Mouse (Mus musculus): ENCODE measurements around the gene Nlgn2.

Gene Nlgn2

GRCm38 (mm10) chr11:69837604-69837951 is at the start of gene Nlgn2:
Nlgn2 (minus strand) TSS chr11:69837784.
- DNase-seq (ENCODE audit: low spot score) = no peak

- DNase-seq (ENCODE audit: low spot score) = no peak
These were observed 49.5 kb upstream of the Nlgn2 start for GRCm38 (mm10) chr11:69886907-69887635.

- no peak for DNase-seq (ENCODE audit: low spot score)
These were observed 47.1 kb upstream of the Nlgn2 start for GRCm38 (mm10) chr11:69884663-69885062.

- DNase-seq (ENCODE audit: low spot score) = no peak
These were observed 46.7 kb upstream of the Nlgn2 start for GRCm38 (mm10) chr11:69884240-69884639.

- DNase-seq (ENCODE audit: low spot score) = no peak
These were observed 46.1 kb upstream of the Nlgn2 start for GRCm38 (mm10) chr11:69883527-69884151.

- DNase-seq (ENCODE audit: low spot score) = no peak
These were observed 45.5 kb upstream of the Nlgn2 start for GRCm38 (mm10) chr11:69883066-69883465.

GRCm38 (mm10) chr11:69881787-69882670 is 44.4 kb upstream of the Nlgn2 start:
- no peak for DNase-seq (ENCODE audit: low spot score)

GRCm38 (mm10) chr11:69880853-69881603 is 43.4 kb upstream of the Nlgn2 start, which contains the start of gene Kctd11:
Kctd11 (minus strand) TSS chr11:69881406.
- DNase-seq (ENCODE audit: low spot score) = peak; percentile 76

GRCm38 (mm10) chr11:69880506-69880852 is 42.9 kb upstream of the Nlgn2 start:
- DNase-seq (ENCODE audit: low spot score) = no peak

- DNase-seq (ENCODE audit: low spot score) = no peak
These were observed 42.1 kb upstream of the Nlgn2 start for GRCm38 (mm10) chr11:69879711-69880110.

- no peak for DNase-seq (ENCODE audit: low spot score)
These were observed 41.4 kb upstream of the Nlgn2 start for GRCm38 (mm10) chr11:69878952-69879351.

GRCm38 (mm10) chr11:69878399-69878798 is 40.8 kb upstream of the Nlgn2 start:
- no peak for DNase-seq (ENCODE audit: low spot score)

GRCm38 (mm10) chr11:69877878-69878277 is 40.3 kb upstream of the Nlgn2 start, which contains the start of gene Tmem95:
Tmem95 (minus strand) TSS chr11:69878018.
- DNase-seq (ENCODE audit: low spot score) = no peak

- DNase-seq (ENCODE audit: low spot score) = peak; percentile 80
These were observed 39.3 kb upstream of the Nlgn2 start for GRCm38 (mm10) chr11:69876867-69877266.

- DNase-seq (ENCODE audit: low spot score) = no peak
These were observed 38.6 kb upstream of the Nlgn2 start for GRCm38 (mm10) chr11:69876186-69876585.

GRCm38 (mm10) chr11:69872451-69872850 is 34.9 kb upstream of the Nlgn2 start:
- DNase-seq (ENCODE audit: low spot score) = no peak

- DNase-seq (ENCODE audit: low spot score) = no peak
These were observed 34.2 kb upstream of the Nlgn2 start for GRCm38 (mm10) chr11:69871822-69872221.

- no peak for DNase-seq (ENCODE audit: low spot score)
These were observed 32.9 kb upstream of the Nlgn2 start for GRCm38 (mm10) chr11:69870289-69871069.

GRCm38 (mm10) chr11:69867335-69867734 is 29.8 kb upstream of the Nlgn2 start:
- no peak for DNase-seq (ENCODE audit: low spot score)

- no peak for DNase-seq (ENCODE audit: low spot score)
These were observed 28.0 kb upstream of the Nlgn2 start for GRCm38 (mm10) chr11:69865561-69865960.

Measured in ovary, postnatal 10 days (tissue).